Mouse (Mus musculus) CD8-positive naive resting alpha-beta T cell, adult 2 months (primary cell): Measurements from ENCODE around the gene Il4i1.

Experiments
- DNase-seq, 2 experiments: peaks; one replicate each; pipeline ENCODE4 v3.0.0; 2022; ENCODE audit warnings: low read depth in 2 of 2, low spot score in 2 of 2

Il4i1 gene

DNA sequence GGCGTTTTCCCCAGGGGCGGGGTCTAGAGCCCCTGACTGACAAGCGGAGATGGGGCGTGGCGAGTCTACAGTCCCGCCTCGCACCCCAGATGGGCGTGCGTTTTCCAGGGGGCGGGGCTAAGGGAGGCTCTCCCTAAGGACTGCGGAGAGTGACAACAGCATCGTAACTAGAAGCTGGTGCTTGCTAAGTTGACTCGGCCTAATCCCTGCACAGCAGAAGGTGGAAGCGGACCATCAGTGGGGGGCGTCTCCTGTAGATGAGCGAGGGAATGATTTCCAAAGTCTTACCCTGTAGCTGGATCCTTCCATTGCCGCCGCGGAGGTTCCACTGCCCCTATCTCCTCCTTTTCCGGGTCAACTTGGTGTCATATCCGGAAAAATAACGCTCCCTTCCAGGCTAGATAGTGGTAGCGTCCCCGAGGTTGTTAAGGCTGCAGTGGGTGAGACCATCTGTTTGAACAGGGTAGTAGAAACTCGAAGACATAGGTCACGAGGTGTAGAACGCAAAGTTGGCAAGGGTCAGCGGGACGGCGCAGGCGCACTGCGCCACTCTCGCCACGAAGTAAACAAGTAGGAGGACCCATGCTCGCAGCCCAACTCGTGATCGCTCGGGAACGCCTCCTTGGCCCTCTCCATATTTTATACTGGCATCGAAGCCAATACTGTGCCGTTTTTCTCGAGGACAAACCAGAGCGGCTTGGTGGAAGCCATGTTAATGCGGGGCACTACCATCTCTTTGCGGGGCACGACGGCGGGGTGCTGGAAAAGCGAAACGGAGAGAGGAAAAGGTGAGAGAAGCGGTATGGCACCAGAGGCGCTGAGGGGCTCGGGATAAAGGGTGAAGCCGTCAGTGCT is 32.6 kb downstream of the Il4i1 start, which contains the start of the genes Akt1s1 and Tbc1d17:
Gene Akt1s1, plus strand, starts transcription at position 431 of the 855 bp plus-strand sequence.
Gene Tbc1d17, minus strand, starts transcription at position 519 of the 855 bp plus-strand sequence.
- DNase-seq, result peak; percentile 98

DNA sequence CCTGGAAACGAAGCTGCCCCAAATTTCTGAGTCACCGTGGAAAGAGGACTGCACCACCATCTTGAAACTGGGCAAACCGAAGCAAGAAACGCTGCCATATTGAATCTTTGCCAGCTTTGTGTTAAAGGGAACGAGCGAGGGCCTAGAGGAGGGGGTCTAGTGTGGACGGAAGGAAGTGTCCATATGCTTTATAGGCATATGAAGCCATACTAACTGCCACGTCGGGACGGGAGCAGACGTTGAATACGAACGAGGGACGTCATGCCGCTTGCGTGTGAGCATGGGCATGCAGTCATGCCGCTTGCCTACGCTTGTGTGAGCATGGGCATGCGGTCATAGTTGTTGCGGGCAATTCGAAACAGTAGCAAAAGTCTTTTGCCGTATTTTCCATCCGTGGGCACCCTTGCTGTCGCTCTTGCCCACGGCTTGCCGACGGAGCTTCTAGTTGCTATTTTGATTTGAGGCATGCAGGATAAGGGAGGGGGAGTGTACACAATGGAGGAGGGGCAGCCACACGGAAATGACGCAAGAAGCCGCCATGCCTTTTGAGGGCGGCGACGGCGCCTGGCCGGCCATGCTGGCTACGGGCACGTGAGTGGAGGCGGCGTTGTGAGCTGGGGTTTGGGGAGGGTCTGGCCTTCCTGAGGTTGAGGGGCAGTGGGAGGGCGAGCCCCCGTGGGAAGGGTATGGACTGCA is 33.4 kb downstream of the Il4i1 start:
- peak; percentile 80 to 84 for DNase-seq

DNA sequence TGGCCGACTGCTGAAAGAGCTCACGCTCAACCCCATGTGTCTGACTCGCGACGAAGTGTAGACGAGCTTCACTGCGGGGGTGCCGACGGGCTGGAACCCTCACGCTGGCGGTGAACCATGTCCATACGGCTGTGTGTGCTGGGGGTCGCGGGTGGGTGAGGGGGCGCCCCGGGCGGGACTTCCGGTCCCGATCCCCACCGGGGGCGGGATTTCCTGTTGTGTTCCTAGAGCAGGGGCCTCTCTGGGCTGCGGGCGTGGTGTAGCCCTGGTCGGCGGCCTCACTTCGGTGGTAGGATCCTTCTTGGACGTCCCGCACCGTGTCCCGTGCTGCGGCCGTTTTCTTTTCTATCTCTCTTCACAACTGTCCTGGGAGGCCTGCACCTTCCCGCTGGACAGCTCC is 34.0 kb downstream of the Il4i1 start:
- no peak for DNase-seq

DNA sequence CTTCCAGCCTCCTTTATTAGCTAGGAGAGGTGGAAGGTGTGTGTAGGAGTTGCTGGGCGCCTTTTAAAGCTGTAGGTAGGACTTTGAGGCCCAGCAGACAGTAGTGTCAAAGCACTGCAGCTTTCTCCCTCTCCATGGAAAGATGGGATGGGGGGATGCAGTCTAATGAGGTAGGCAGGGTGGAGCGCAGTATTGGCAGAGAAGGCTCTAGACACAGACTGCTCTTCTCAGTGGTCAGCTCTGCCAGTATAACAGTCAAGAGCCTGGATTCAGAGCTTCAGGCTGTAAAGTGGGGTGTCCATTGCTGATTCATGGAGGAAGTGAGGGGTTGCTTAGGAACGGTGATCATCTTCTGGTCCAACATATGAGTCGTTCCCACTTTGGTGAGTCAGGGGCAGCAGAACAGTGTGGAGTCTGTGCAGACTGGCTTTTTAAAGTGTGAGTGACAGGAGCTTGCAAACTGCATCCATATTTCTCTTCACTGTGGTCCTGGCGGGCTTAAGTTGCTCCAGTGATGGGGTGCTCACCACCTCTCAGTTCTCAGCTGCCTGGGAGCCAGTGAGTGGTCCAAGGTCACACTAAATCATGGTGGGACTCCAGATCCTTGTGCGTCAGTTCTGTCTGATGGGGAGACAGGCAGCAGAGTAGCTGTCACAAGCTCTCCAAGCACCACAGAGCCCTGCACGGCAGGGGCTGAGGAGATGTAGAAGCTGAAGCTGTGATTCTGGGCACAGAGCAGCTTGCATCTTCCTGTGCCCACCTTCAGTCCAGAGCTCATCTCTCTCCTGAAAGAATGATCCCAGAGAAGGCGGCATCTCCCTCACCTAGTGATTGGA is 34.8 kb downstream of the Il4i1 start:
- no peak for DNase-seq

DNA sequence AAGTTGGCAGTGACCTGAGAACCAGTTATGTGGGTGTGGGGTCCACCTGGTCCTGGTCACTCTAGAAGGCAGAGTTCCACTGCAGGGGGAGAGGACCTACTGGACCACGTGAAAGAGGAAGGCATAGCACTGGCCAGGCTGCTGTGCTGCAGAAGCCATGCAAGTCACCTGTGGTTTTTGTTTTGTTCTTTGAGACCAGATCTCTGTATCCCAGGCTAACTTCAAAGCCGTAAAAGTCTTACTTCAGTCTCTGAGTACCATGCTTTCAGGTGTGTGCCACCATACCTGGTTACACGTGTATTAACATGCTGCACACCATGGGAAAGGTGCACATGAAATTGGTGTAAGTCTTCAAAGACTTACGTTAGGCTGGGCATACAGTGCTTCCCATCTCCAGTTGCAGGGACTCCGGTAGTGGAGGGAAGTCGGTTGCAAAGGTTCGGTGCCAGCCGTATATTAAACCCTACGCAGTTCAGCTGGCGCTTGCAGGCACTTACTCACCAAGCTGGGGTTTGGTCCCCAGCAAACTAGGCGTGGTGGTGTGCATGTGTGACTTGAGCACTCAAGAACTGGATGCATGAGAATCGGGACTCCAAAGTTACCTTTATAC is 35.5 kb downstream of the Il4i1 start:
- DNase-seq, result no peak

DNA sequence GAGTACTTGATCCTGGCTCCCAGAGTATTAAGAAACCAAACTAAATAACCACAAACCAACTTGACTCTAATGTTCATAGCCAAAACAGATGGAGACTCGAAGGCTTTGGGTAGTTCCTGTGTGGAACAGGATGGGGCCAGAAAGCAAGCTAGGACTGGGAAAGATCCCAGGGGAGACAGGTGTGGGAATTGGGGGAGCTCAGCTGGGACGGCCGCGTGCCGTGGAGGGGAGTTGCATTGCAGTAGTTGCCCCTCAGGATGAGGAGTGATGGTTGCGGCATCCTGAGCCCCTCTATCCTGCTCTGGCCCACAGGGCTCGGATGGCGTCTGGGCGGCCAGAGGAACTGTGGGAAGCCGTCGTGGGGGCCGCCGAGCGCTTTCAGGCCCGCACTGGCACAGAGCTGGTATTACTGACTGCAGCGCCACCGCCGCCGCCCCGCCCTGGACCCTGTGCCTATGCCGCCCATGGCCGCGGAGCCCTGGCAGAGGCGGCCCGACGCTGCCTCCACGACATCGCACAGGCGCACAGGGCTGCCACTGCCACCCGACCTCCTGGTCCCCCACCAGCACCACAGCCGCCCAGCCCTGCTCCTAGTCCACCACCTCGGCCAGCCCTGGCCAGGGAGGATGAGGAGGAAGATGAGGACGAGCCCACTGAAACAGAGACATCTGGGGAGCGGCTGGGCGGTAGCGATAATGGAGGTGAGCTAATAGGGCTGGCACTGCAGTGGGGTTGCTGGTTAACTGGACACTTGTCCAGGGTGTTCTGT is 36.3 kb downstream of the Il4i1 start:
- DNase-seq, result no peak

DNA sequence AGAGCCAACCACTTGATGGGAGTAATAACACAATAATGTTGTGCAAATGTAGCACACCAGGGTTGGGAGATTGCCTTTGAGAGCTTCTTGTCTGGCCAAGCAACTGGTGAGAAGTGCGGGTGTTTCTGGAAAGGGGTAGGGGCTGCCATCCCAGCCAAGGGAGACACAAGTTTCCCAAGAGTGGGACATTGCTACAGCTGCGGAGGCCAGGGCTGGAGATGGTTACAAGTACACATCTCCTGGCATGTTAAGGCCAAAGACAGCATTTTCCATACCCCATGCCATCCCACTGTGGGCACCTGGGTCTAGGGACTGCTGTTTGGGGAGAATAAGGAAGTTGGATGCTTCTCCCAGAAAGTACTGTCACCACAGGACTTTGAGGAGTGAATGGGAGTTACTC is 36.9 kb downstream of the Il4i1 start:
- DNase-seq, result no peak

DNA sequence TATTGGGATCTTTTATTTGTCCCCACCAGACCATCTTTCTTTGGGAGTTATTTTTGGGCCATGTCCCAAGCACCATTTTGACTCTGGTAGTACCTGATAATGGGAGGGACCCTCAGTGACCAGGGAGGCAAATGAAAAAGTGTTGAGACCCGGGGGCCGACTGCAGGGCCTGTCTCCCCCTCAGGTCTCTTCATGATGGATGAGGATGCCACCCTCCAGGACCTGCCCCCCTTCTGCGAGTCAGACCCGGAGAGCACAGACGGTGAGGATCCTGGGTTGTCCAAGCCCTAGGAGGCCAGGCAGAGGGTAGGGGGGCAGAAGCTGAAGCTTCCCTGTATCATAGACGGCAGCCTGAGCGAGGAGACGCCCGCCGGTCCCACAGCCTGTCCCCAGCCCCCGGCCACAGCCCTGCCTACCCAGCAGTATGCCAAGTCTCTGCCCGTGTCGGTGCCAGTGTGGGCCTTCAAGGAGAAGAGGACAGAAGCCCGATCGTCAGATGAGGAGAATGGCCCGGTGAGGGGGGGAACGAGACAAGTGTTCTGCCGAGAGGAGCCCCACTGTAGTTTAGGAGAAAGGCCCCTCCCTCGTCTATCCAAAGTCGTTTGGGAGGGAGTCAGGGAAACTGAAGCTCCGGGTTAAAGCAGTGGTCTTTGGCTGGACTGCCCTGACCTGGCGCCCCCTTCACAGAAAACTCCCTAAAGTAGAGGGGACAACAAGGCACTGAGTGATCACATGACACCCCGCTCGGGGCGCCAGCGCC is 37.6 kb downstream of the Il4i1 start:
- DNase-seq, result no peak

DNA sequence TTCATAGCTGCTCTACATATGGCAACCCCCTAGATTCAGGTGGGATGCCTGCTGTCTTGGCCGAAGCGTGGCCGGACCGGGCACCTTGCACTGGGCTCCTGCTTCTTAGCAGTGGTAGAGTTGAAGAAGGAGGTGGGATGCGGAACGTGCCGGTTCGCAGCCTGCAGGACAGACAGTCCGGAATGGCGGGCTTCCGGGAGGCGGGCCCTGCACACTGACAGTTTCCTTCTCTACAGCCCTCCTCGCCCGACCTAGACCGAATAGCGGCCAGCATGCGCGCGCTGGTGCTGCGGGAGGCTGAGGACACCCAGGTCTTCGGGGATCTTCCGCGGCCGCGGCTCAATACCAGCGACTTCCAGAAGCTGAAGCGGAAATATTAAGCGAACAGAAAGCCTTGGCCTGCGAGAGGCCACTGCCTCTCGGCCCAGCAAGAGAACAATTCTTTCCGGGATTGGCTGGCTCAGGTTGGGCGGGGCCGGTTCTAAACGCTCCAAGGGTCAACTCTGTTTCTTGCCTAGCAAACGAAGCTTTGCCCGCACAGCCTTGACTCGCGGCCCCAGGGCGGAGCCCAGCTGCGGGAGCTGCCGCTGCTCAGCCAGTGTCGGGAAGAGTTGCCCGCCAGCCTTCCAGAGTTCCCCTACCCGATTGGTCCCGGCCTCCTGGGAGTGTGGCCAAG is 38.3 kb downstream of the Il4i1 start:
- peak; percentile 51 to 56 for DNase-seq

DNA sequence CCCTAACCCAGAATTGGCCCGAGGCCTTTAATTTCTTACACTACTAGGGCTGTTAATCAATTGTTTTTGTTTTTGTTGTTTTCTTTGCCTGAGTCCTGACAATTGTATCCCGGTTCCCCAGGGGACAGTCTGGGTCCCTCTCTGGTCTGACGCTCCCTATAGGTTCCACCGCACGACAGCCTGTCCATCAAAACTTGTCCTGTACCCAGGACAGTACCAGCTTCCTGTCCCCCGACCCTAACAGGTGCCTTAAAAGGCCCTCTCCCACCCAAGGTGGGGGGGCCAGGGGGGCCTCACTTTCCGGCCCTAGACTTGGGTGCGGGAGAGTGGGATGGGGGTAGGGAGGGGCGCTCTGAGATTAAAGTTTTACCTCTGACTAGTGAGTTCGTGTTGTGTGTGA is 38.8 kb downstream of the Il4i1 start:
- no peak for DNase-seq

DNA sequence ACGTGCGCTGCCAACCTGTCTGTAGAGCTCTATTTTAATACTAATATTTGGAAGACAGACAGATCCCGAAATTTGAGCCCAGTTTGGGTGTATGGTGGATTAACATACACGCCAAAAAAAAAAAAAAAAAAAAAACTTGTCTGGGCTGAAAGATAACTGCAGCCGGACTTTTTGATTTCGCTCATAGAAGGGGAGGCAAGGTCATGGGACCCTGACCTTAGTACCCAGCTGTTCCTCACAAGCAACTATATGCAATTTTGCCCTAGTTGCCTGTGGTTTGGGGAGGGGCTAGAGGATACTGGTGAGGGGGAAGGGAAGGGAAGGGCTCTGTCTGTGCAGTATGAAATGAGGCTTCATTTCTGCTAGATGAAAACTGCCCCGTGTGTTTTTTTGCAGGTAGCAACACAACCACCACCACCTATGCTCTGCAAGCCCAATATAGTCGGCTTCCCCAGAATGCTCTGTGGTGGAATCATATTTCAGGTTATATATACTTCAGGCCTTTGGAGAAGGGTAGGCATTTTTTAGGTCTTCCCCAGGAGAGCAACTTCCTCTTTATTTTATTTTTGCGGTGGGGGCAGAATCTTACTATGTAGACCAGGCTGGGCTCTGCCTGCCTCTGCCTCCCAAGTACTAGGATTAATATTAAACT is 40.2 kb downstream of the Il4i1 start:
- DNase-seq, result no peak

DNA sequence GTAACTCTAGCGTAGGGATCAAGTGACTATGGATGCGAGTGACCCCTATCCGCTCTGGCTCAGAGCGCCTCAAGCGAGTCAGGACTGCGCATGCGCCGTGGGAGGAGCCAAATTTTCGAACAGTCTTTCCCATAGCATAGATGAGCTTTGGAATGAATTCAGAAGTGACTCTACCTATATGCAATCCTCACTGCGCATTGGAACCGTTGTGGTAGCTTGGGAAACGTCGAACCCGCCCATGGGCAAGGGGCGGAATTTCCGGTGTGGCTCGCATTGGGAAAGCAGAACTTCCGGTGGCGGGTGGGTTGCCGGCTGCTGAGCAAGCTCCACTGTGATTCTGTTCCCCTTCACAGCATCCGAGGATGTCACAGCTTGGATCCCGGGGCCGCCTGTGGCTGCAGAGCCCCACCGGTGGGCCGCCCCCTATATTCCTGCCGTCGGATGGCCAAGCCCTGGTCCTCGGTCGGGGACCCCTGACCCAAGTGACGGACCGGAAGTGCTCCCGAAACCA is 40.9 kb downstream of the Il4i1 start, which contains the start of gene Pnkp:
Gene Pnkp, plus strand, starts transcription at position 98 of the 511 bp plus-strand sequence.
- DNase-seq, result peak; percentile 74 to 81

DNA sequence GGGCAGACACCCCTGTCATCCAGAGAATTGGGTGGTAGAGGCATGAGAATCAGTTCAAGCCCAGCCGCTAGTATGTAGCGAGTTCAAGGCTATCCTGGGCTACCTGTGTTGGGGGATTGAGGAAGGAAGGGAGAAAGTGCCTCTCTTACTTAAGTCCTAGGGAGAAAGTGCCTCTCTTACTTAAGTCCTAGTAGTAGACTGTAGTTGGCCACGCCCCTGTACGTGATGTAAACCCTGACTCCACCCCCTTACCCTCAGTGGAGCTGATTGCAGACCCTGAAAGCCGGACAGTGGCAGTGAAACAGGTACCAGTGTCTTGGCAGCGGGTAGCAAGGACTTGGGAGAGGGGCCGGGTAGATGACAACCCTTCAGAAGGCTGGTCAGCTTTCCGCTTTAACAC is 41.7 kb downstream of the Il4i1 start:
- DNase-seq, result no peak

DNA sequence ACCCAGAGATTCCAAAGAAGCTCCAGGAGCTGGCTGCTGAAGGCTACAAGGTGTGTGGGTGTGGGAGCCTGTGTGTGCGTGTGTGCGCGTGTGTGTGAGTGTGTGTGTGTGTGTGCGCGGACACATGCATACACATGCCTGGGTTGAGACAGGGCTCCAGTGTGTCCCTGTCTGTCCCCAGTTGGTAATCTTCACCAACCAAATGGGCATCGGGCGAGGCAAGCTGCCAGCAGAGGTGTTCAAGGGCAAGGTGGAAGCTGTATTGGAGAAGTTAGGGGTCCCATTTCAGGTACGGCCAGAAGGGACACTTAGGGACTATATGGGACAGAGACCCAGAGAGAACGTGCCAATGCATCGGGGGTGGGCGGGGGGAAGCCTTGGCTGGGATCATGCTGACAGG is 43.7 kb downstream of the Il4i1 start:
- no peak for DNase-seq

DNA sequence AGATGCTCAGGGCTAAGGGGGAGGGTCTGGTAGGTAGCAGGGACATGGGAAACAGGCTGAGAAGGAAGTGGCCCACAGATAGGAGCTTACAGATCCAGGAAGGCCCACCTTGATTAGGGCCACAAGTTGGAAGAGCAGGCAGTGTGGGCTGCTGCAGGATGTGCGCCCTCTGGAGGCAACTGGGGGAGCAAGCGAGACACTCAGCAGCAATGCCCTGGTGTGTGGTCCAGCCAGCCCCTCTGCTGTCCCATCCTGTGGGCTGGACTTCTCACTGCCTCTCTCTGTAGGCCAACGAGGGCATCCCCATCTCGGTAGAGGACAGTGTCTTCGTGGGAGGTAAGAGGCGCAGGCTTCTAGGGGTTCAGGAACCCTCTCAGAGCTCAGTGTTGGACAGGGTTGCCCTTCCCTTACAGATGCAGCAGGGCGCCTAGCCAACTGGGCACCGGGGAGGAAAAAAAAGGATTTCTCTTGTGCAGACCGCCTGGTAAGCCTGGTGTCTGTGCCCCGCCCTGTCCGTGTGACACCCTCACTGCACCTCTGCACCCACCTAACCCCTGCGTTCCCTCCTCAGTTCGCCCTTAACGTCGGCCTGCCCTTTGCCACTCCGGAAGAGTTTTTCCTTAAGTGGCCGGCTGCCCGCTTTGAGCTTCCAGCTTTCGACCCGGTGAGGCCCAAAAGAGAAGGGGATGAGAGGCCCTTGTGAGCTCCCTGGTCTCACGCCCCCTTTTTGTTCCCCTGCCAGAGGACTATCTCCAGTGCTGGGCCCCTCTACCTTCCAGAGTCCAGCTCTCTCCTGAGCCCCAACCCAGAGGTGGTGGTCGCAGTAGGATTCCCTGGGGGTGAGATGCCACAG is 44.6 kb downstream of the Il4i1 start:
- peak; percentile 48 to 58 for DNase-seq

DNA sequence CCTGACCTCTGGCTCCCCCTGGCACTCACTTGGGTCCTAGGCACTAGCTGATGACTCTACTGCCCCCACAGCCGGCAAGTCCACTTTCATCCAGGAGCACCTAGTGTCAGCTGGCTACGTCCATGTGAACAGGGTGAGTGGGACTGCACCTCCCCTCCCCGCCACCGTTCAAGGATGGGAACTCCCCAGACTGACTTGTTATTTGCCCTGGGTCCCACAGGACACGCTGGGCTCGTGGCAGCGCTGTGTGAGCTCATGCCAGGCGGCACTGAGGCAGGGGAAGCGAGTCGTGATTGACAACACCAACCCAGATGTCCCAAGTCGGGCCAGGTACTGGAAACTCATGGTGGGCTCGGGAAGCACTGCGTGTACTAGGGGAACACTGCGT is 45.2 kb downstream of the Il4i1 start:
- DNase-seq, result no peak

DNA sequence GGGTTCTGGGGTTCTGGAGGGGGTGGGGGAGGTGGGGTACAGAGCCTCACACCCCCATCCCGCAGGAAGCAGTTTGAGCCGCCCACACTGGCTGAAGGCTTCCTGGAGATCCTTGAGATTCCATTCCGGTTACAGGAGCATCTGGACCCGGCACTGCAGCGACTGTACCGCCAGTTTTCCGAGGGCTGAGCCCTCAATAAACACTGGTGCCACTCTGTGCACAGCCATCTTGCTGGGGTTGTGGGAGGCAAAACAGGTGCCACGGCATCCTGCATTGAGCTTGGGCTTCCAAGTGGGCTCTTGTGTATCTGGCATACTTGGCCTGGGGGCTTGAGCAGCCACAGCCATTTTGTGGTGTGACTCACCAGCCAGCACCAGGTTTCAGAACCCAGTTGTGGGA is 46.2 kb downstream of the Il4i1 start:
- DNase-seq, result no peak
